Mouse (Mus musculus) stomach, embryonic 14.5 days (tissue): ENCODE results near the gene Nop58. TPM values are rescaled to one million over a fixed set of nuclear protein-coding genes. Genes with fewer than 3 reads are reported as not detected.

ENCODE experiments used
- ATAC-seq: fragments of 200-750 bp; cut with Nextera tagmentation; 2 replicates; pipeline ENCODE4 v1.8.0; 2017; ENCODE audit warnings: low read depth, moderate TSS enrichment; ENCODE audit not compliant: insufficient number of reproducible peaks, insufficient read depth, low FRiP score
- H3K27ac ChIP-seq: fragments of 300-500 bp; sonication (generic); 2 replicates; pipeline ENCODE4 v1.5.1; 2014; ENCODE audit warnings: mild to moderate bottlenecking, low read length, moderate library complexity, mixed read lengths
- H3K27me3 ChIP-seq: fragments of 300-500 bp; sonication (generic); 2 replicates; pipeline ENCODE4 v1.6.1; 2014; ENCODE audit warnings: low read length, control low read depth, mixed read lengths; ENCODE audit not compliant: control insufficient read depth, insufficient read depth
- H3K36me3 ChIP-seq: fragments of 300-500 bp; sonication (generic); 2 replicates; pipeline ENCODE4 v1.6.1; 2014; ENCODE audit warnings: mild to moderate bottlenecking, control low read depth, low read length, moderate library complexity, mixed read lengths; ENCODE audit not compliant: control insufficient read depth, insufficient read depth
- H3K4me1 ChIP-seq: fragments of 300-500 bp; sonication (generic); 2 replicates; pipeline ENCODE4 v1.6.1; 2014; ENCODE audit warnings: low read length, control low read depth, mixed read lengths; ENCODE audit not compliant: control insufficient read depth, insufficient read depth
- H3K4me2 ChIP-seq: fragments of 300-500 bp; sonication (generic); replicated peaks from 2 replicates; pipeline ENCODE4 v1.6.1; 2014; ENCODE audit warnings: low read depth, low read length, control low read depth
- H3K4me3 ChIP-seq: fragments of 300-500 bp; sonication (generic); 2 replicates; pipeline ENCODE4 v1.5.1; 2014; ENCODE audit warnings: low read depth, low read length, control low read depth
- H3K9ac ChIP-seq: fragments of 300-500 bp; sonication (generic); replicated peaks from 2 replicates; pipeline ENCODE4 v1.6.1; 2014; ENCODE audit warnings: low read depth, mild to moderate bottlenecking, control low read depth, low read length, moderate library complexity, mixed read lengths
- H3K9me3 ChIP-seq: fragments of 300-500 bp; sonication (generic); 2 replicates; pipeline ENCODE4 v1.6.1; 2016; ENCODE audit warnings: low read depth, low read length, control low read depth; ENCODE audit not compliant: control insufficient read depth
- WGBS: fragments of 180-500 bp; shearing (Covaris S2); extraction: QIAGEN DNeasy Blood & Tissue Kit; methylation state at CpG from one replicate; pipeline ENCODE4 v1.1.7; 2014; 5-methylcytosine and 5-hydroxymethylcytosine counted together
- polyA plus RNA-seq: library from polyadenylated mRNA; unstranded; fragments of >200 nt; fragmentation: Nextera tagmentation; extraction: Ambion mirVana; gene quantifications from 2 replicates; pipeline ENCODE4 v1.2.1, GENCODE M21; 2014

Gene Nop58
- polyA plus RNA-seq, 1 experiment from 2014 or later = 219 TPM

DNA sequence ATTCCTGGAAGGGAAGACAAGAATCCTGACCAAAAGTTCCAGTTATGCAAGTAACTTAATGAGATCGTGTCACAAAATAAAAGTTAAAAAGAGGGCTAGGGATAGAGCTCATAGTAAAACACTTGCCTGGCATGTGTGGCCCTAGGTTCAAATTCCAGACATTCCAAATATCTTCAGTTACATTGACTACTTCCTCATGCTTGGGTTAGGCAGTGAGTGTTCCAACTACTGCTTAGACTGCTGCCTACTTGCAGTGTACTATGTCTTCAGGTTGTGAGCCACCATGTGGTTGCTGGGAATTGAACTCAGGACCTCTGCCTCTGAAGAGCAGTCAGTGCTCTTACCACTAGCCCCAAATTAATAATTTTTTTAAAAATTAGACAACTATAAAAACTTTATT, 2.7 kb downstream of the Nop58 start:
- Histone ChIP-seq H3K4me3 (no peak overlapping the region), H3K36me3 (peaks cover 15% of the 10 kb centered on the region; the same call in 1 of the 2 replicates), H3K4me2 (no peak overlapping the region; the same call in 1 of the 2 replicates), H3K27me3 (no peaks in the 10 kb centered on the region), H3K9me3 (no peaks in the 10 kb centered on the region), H3K9ac (no peak overlapping the region), H3K27ac (no peak overlapping the region), H3K4me1 (peaks cover 15% of the 10 kb centered on the region)
- ATAC-seq = no peak
- 58% methylated on average over 1 of the region's 1 CpGs for WGBS

DNA sequence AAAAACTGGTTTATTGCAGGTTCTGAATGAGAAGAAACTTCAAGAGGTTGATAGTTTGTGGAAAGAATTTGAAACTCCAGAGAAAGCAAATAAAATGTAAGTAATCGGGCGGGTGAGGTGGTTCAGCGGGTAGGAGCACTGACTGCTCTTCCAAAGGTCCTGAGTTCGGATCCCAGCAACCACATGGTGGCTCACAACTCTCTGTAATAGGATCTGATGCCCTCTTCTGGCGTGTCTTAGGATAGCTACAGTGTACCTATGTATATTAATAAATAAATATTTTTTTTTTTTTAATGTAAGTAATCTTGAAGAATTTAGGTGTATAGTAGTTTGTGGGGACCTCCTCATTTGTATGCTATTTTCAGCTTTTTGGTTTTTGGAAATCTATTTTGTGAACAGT, 5.7 kb downstream of the Nop58 start:
- no peak for ATAC-seq
- H3K9ac ChIP-seq = no peak overlapping the region
- H3K4me2 ChIP-seq = no peak overlapping the region
- peaks cover 15% of the 10 kb centered on the region for H3K4me1 ChIP-seq
- H3K27me3 ChIP-seq = no peaks in the 10 kb centered on the region
- H3K4me3 ChIP-seq = no peak overlapping the region
- peaks cover 36% of the 10 kb centered on the region for H3K36me3 ChIP-seq
- H3K27ac ChIP-seq = no peak overlapping the region
- H3K9me3 ChIP-seq = no peaks in the 10 kb centered on the region
- 90% methylated on average over 5 of the region's 5 CpGs for WGBS

DNA sequence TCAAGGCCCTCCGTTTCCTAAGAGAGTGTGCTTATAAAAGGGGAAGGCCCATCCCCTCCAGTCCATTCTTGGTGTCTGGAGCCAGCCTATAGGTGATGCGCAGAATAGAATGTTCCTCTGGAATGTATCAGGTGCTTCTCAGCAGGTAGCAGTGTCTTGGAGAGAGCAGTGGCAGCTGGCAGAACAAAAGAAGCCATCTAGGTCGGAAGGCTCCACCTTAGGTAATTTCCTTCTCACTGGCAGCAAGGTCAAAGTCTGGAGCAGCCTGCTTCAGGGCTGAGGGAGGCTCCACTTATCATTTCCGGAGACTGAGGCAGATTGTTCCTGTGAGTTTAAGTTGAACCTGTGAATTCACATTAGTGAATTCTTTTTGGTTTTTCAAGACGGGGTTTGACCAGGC, 13.0 kb downstream of the Nop58 start:
- no peak overlapping the region for H3K4me3 ChIP-seq
- 81% methylated on average over 5 of the region's 5 CpGs for WGBS
- H3K4me2 ChIP-seq = no peak overlapping the region
- no peak overlapping the region for H3K27ac ChIP-seq
- peaks cover 78% of the 10 kb centered on the region for H3K36me3 ChIP-seq
- H3K27me3 ChIP-seq = no peaks in the 10 kb centered on the region
- ATAC-seq = no peak
- no peak overlapping the region for H3K9ac ChIP-seq
- no peaks in the 10 kb centered on the region for H3K4me1 ChIP-seq
- H3K9me3 ChIP-seq = no peaks in the 10 kb centered on the region

DNA sequence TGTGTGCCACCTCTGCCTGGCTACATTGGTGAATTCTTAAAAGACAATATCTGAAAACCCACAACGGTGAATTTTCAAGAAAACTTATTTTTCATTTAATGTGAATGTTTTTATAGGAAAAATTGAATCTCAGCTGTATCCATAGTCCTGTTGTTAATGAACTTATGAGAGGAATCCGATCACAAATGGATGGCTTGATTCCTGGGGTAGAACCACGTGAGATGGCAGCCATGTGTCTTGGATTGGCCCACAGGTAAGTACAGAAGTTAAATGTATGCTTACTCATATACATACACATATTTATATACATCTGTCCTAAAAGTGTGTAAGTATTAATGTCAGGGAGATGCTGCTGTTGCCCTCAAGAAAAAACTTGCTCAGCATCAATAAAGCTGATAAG, 13.4 kb downstream of the Nop58 start:
- Histone ChIP-seq H3K36me3 (peaks cover 77% of the 10 kb centered on the region), H3K4me2 (no peak overlapping the region), H3K4me3 (no peak overlapping the region), H3K27ac (no peak overlapping the region), H3K27me3 (no peaks in the 10 kb centered on the region), H3K4me1 (no peaks in the 10 kb centered on the region), H3K9me3 (no peaks in the 10 kb centered on the region), H3K9ac (no peak overlapping the region)
- 93% methylated on average over 3 of the region's 3 CpGs for WGBS
- ATAC-seq = no peak

DNA sequence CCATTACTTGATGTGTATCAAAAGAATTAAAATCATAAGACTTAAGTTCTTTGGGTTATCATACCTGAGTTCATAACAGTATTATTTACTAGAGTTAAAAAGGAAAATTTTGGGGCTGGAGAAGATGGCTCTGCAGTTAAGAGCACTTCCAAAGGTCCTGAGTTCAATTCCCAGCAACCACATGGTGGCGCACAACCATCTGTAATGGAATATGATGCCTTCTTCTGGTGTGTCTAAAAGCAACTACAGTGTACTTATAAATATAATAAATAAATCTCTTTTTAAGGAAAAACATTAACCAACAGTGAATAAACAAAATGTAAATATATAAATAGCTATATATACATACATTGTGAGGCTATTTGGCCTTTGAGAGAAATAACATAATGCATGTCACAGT, 17.0 kb downstream of the Nop58 start:
- H3K27me3 ChIP-seq = no peaks in the 10 kb centered on the region
- ATAC-seq = no peak
- WGBS = 98% methylated on average over 1 of the region's 1 CpGs
- H3K9me3 ChIP-seq = no peaks in the 10 kb centered on the region
- no peak overlapping the region for H3K4me2 ChIP-seq
- H3K27ac ChIP-seq = no peak overlapping the region
- H3K9ac ChIP-seq = no peak overlapping the region
- no peak overlapping the region for H3K4me3 ChIP-seq
- H3K4me1 ChIP-seq = no peaks in the 10 kb centered on the region
- peaks cover 75% of the 10 kb centered on the region for H3K36me3 ChIP-seq

DNA sequence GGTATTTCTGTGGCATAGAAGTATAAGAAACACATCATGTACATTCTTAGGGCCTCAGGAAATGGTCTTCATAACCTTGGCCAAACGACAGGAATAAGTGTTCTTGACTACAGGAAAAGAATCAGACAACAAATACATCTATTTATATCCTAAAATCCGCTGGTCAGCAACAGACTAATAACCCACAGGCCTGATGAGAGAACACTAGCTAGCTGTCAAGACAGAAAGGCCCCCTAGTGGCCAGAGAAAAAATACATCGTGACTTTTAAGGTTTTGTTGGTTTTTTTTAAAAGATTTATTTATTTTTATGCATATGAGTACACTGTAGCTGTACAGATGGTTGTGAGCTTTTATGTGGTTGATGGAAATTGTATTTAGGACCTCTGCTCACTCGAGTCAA, 35.1 kb downstream of the Nop58 start:
- 42% methylated on average over 4 of the region's 4 CpGs for WGBS
- no peaks in the 10 kb centered on the region for H3K4me1 ChIP-seq
- no peaks in the 10 kb centered on the region for H3K27me3 ChIP-seq
- no peak overlapping the region for H3K4me2 ChIP-seq
- no peak for ATAC-seq
- no peak overlapping the region for H3K9ac ChIP-seq
- H3K27ac ChIP-seq = no peak overlapping the region
- H3K9me3 ChIP-seq = no peaks in the 10 kb centered on the region
- peaks cover 20% of the 10 kb centered on the region for H3K36me3 ChIP-seq
- no peak overlapping the region for H3K4me3 ChIP-seq

DNA sequence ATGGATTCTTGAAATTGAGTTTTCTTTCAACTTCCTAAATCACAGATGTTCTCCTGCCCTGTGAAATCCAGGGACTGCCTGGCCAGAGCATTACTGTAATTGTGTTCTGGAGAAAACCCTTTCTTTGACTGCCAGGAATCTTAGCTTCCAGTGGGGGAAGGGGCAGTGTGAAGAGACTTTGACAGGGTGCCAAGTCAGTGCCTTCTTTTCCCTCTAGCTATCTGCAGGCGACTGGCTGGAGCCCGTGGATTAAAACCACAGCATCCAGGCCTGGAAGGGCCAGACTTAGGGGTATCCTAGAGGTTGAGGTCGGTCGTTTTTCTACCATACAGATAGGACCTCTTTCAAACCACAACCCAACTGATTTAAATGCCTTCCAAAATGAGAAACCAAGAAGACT, 40.9 kb downstream of the Nop58 start:
- Histone ChIP-seq H3K4me1 (no peaks in the 10 kb centered on the region), H3K4me3 (no peak overlapping the region), H3K27me3 (no peaks in the 10 kb centered on the region), H3K4me2 (no peak overlapping the region), H3K9ac (no peak overlapping the region), H3K27ac (no peak overlapping the region), H3K9me3 (no peaks in the 10 kb centered on the region), H3K36me3 (no peaks in the 10 kb centered on the region)
- WGBS = 60% methylated on average over 4 of the region's 4 CpGs
- no peak for ATAC-seq

DNA sequence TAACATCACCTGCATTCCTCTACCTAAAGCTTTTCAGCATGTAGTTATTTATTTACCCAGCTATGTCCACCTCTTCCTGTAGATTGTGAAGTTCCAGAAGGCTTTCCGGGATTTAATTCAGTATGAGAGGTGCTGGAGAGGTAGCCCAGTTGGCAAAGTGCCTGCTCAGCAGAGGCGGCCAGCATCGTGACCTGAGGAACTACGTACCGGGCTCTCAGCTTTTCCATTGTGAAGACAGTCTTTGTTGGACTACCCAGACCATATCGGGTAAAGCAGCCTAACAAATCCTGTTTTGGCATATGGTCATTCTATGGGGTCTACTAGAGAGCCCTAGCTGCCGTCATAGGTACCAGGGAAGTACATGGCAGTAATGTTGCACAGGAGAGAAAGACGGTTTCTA, 45.3 kb downstream of the Nop58 start:
- no peak overlapping the region for H3K9ac ChIP-seq
- no peaks in the 10 kb centered on the region for H3K36me3 ChIP-seq
- 85% methylated on average over 8 of the region's 8 CpGs for WGBS

DNA sequence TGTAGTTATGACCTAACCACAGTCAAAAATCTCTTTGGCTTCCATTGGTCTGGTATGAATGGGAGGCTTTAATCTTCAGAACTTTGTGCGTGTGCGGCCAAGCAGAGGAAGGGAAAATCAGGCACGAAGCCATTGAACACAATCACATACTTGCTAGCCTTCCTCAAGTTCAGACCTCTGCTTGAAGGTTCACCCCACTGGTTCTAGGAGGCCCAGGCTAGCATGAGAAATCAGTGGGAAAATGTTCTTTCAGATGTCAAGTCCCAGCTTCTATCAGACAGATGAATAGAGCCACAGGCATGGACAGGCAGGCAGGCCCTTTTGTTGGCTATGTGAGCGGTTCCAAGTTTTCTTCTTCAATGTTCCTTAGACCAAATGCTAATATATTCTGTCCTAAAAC, 46.0 kb downstream of the Nop58 start:
- ATAC-seq = no peak
- Histone ChIP-seq H3K9me3 (no peaks in the 10 kb centered on the region), H3K4me1 (no peaks in the 10 kb centered on the region), H3K27me3 (no peaks in the 10 kb centered on the region), H3K4me2 (no peak overlapping the region), H3K36me3 (no peaks in the 10 kb centered on the region), H3K27ac (no peak overlapping the region), H3K4me3 (no peak overlapping the region), H3K9ac (no peak overlapping the region)
- WGBS = 93% methylated on average over 4 of the region's 4 CpGs

More for the DNA sequence above, 45.3 kb downstream of the Nop58 start:
- H3K27ac ChIP-seq = no peak overlapping the region
- no peaks in the 10 kb centered on the region for H3K27me3 ChIP-seq
- no peaks in the 10 kb centered on the region for H3K4me1 ChIP-seq
- no peak overlapping the region for H3K4me2 ChIP-seq
- H3K9me3 ChIP-seq = no peaks in the 10 kb centered on the region
- no peak overlapping the region for H3K4me3 ChIP-seq
- ATAC-seq = no peak
